Mouse (Mus musculus) adrenal gland, adult 10 weeks (tissue): ENCODE data around the gene Camk1. TPM values are rescaled to one million over a fixed set of nuclear protein-coding genes. Genes with fewer than 3 reads are reported as not detected.

Experiments
- polyA plus RNA-seq: library from polyadenylated mRNA; stranded (reverse); fragments of 350-450 nt; fragmentation: Illumina TruSeq; extraction: RNeasy Lipid Tissue Mini Kit (QIAGEN cat#74804); gene quantifications from one replicate; pipeline ENCODE4 v1.2.3, GENCODE M21; 2014; ENCODE audit warnings: low read depth, low replicate concordance

Camk1 gene
- 34.8 TPM for polyA plus RNA-seq

GRCm38 (mm10) chr6:113343177-113344092 lies at the start of gene Camk1:
Camk1 (minus strand) TSS chr6:113343984.

GRCm38 (mm10) chr6:113388960-113389359 lies 45.2 kb upstream of the Camk1 start, which contains the start of gene Ttll3:
Ttll3 (plus strand) TSS chr6:113389260.

GRCm38 (mm10) chr6:113377496-113378385 lies 34.0 kb upstream of the Camk1 start, which contains the start of the genes Tada3 and Arpc4:
Tada3 (minus strand) TSS chr6:113377883.
Arpc4 (plus strand) TSS chr6:113378115.

GRCm38 (mm10) chr6:113326533-113327315 lies 17.1 kb downstream of the Camk1 start, which contains the start of gene Ogg1:
Ogg1 (plus strand) TSS chr6:113326972.

GRCm38 (mm10) chr6:113306986-113307349 lies 36.8 kb downstream of the Camk1 start, which contains the start of gene Brpf1:
Brpf1 (plus strand) TSS chr6:113307137.

Other genes starting within 250 kb of the Camk1 start
- gene Lhfpl4, start 148.6 kb downstream of the Camk1 start, polyA plus RNA-seq: 1.3 TPM
- gene Mtmr14, start 106.1 kb downstream of the Camk1 start, polyA plus RNA-seq: 14.2 TPM
- 0.52 TPM for gene Cpne9, start 61.7 kb downstream of the Camk1 start, polyA plus RNA-seq
- 3.6 TPM for gene Brpf1, start 36.8 kb downstream of the Camk1 start, polyA plus RNA-seq
- gene Ogg1, start 17.0 kb downstream of the Camk1 start, polyA plus RNA-seq: 2.2 TPM
- 2.0 TPM for gene Tada3, start 33.9 kb upstream of the Camk1 start, polyA plus RNA-seq
- gene Arpc4, start 34.1 kb upstream of the Camk1 start, polyA plus RNA-seq: 86.1 TPM
- 0.58 TPM for gene Ttll3, start 45.3 kb upstream of the Camk1 start, polyA plus RNA-seq
- gene Rpusd3, start 75.4 kb upstream of the Camk1 start, polyA plus RNA-seq: not detected
- gene Cidec, start 91.8 kb upstream of the Camk1 start, polyA plus RNA-seq: 20.4 TPM
- 26.1 TPM for gene Jagn1, start 98.6 kb upstream of the Camk1 start, polyA plus RNA-seq
- gene Il17re, start 114.5 kb upstream of the Camk1 start, polyA plus RNA-seq: not detected
- 0.99 TPM for gene Il17rc, start 127.4 kb upstream of the Camk1 start, polyA plus RNA-seq
- gene Creld1, start 139.3 kb upstream of the Camk1 start, polyA plus RNA-seq: 6.1 TPM
- gene Prrt3, start 157.9 kb upstream of the Camk1 start, polyA plus RNA-seq: not detected
- gene Emc3, start 187.7 kb upstream of the Camk1 start, polyA plus RNA-seq: 166 TPM
- gene Fancd2, start 187.7 kb upstream of the Camk1 start, polyA plus RNA-seq: 0.82 TPM